Mouse (Mus musculus) thymus, postnatal 36 days (tissue): ENCODE measurements around the gene Cnpy4.

Experiments used
- DNase-seq, 2 experiments: peaks; one replicate each; pipeline ENCODE4 v3.0.0; 2022; ENCODE audit warnings: mixed read lengths in 2 of 2

Gene Cnpy4

DNA sequence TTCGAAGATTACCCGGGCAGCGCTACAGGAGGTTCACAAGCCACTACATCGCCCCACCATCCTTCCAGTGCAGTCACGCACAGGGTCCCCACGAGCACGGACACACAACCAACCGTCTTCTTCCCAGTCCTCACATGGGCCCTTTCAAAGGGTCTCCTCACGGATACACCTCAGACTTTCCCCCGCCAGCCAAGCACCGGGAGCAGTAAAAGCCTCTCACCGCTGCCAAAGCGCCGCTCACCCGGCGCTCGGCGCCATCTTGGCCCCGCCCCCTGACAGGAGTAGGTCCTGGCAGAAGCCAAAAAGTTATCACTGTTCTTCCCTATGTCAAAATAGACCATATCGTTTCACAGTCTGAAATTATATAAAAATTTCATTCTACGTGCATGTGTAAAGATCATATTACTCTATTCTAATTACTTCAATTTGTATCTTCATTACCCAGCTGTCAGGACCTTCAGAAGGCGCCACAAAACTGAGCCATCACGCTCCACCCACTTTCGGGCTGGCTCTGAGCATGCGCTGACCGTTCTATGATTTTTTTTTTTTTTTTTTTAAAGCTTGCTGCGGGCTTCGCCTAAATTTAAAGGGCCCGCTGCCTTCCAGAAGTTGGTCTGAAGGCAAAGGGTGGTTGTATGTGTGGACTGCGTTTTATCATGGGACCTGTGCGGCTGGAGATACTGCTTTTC lies at the start of gene Cnpy4, which contains the start of gene Taf6:
Gene Cnpy4, plus strand, starts transcription at position 536 of the 689 bp plus-strand sequence.
Gene Taf6, minus strand, starts transcription at position 502 of the 689 bp plus-strand sequence.
- peak; percentile 83 for DNase-seq

GRCm38 (mm10) chr5:138137935-138138549 lies 49.2 kb upstream of the Cnpy4 start:
- no peak for DNase-seq

GRCm38 (mm10) chr5:138138585-138138984 lies 48.7 kb upstream of the Cnpy4 start:
- no peak for DNase-seq

- DNase-seq = no peak
Measured at GRCm38 (mm10) chr5:138154390-138154789, 32.9 kb upstream of the Cnpy4 start.

GRCm38 (mm10) chr5:138155443-138155976 lies 31.8 kb upstream of the Cnpy4 start, which contains the start of gene Zfp113:
Gene Zfp113 (minus strand): TSS chr5:138155744.
- DNase-seq = peak; percentile 84 to 88

DNA sequence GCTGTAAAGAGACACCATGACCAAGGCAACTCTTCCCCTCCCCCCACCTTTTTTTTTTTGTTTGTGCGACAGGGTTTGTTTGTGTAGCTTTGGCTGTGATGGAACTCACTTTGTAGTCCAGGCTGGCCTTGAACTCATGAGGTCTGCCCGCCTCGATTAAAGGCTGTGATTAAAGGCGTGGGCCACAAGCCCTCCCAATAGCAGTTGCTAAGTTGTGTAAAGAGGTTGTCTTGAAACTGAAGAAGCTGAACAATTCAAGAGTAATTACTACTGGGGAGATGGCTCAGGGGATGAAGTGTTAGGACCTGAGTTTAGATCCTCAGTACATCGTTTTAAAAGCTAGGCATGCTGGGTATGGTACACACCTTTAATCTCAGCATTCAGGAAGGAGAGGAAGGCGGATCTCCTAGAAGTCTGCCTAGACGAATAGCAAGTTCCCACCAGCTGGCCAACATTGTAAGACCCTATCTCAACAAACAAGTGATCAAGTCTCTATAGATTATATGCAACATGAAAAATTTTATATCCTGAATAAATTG lies 27.0 kb upstream of the Cnpy4 start:
- DNase-seq = no peak

DNA sequence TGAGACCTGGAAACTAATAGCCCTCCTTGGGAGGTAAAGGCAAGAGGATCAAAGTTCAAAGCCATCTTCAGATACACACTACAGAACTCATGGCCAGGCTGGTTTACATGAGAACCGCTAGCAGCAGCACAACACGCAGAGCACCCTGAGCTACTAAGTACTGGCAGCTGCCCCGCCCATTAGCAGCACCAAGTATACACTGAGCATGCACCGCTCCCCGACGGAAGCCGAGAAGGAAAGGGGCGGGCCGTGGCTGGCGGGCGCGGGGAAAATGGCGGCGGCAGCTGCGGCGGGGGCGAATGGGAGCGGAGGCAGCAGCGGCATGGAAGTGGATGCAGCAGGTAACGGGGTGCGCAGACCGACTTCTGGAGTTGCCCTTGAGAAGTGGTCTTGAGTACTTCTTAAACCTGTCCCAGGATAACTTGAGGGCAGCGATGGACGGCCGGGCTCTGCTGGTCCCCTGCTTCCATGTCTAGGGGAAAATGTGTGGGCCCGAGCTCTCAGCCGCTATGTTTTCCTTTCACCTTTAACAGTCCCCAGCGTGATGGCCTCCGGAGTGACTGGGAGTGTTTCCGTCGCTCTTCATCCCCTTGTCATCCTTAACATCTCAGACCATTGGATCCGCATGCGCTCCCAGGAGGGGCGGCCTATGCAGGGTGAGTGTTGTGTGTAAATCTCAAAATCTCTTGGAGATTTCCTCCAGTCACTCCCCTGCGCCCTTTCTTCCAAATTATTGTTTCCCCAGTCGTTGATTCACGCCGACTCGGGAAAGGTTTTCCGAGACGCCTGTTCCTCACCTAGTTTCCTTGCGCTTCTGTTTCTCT lies 26.2 kb upstream of the Cnpy4 start, which contains the start of gene Cops6:
Gene Cops6, plus strand, starts transcription at position 230 of the 824 bp plus-strand sequence.
- DNase-seq = peak; percentile 94 to 95

DNA sequence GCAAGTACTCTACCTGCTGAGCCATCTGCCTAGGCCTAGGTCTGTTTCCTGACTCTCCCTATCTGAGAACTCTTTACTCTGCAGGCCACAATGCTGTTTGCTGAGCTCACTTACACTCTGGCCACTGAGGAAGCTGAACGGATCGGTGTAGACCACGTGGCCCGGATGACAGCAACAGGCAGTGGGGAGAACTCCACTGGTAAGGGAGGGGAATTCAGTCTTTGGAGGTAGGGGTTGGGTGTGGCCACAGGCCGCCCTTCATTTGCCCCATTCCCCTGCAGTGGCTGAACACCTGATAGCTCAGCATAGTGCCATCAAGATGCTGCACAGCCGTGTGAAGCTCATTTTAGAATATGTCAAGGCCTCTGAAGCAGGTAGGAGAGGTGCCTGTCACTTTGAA lies 24.2 kb upstream of the Cnpy4 start:
- no peak for DNase-seq

DNA sequence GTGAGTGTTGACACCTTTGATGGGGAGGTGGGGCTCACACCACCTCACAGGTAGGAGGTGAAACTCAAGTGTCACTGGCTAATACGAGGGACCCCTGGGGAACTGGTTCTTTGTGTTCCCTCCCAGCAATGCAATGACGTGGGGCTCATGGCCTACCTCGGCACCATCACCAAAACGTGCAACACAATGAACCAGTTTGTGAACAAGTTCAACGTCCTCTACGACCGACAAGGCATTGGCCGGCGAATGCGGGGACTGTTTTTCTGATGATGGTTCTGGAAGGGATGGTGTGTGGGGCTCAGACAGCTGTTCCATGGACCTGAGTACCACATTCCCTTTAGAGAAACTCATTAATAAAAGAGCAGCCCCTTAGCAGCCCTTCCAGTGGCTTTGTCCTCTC lies 23.7 kb upstream of the Cnpy4 start:
- DNase-seq = no peak

DNA sequence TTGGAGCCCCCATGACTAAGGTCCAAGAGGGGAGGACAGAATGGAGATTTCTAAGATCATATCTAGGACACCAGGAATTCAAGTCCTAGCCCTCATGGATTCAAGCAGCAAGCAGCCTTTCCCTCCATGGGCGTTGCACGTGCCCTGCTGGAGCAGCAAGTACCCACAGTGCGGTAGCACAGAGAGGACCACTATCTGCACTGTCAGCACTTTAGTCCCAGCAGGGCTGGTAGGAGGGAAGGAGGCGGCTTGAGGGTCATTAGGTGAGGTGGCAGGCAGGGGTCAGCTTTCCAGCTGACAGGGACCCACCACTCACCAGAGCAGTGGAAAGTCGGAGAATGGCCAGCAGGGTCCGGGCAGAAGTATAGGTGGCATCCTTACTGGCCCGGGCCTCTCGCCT lies 21.7 kb upstream of the Cnpy4 start:
- DNase-seq = no peak

DNA sequence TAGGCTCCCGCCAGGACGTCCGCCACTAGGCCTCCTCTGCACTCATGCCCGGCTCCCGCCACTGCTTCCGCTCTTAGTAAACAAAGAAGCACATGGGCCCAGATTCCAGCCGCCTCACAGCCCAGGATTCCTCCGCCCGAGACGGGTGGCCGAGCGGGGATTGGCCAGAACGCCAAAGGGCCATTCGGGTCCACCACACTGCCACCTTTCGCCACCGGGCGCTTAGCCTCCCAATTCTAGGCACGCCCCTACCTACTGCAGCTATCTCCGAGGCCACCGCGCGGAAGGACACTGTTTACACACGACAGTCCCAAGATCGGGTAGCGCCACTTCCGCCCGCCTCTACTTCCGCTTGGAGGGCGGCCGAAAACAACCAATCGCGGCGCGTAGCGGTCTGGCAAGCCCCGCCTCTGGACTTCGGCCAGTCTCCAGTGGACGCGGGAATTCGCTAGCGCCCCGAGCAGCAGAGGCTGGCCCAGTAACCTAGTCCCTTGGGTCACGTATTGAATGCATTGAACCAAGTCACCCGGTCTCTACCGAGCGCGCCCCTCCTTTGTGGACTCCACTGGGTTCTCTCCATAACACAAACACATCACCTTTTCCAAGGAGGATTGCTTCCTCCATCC lies 16.2 kb upstream of the Cnpy4 start:
- peak; percentile 91 to 92 for DNase-seq

DNA sequence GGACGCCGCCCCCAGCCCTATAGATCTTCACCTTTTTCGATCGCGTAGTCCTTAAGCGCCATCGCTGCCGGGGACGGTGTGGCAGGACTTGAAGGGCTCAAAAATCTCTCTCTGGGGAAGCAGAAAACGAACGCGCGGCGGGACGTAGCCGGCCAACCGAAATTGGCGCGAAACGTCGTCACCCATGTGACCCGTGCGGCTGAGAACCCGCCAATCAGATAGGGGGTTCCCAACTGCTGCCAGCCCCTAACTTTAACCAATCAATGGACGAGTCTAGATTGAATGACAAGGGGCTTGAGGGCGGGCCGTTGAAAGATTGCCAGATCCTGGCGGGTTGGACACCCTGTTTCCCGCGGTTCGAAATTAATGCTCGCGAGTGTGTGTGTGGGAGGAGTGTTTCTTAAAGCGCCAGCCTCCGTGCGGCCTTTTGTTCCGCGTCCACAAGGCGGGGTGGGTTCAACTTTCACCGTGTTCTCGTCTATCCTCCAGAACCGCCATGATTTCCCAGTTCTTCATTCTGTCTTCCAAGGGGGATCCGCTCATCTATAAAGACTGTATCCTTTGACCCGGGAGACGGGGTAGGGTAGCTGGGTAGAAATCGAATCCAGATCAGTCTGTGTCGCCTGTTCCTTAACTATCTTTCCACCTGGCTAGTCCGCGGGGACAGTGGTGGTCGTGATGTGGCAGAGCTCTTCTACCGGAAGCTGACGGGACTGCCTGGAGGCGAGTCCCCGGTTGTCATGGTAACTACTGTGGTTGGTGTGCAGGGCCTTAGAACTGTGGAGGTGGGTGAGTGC lies 15.4 kb upstream of the Cnpy4 start, which contains the start of the genes Ap4m1 and Mcm7:
Gene Ap4m1, plus strand, starts transcription at position 308 of the 797 bp plus-strand sequence.
Gene Mcm7, minus strand, starts transcription at position 728 of the 797 bp plus-strand sequence.
- peak; percentile 84 to 90 for DNase-seq

DNA sequence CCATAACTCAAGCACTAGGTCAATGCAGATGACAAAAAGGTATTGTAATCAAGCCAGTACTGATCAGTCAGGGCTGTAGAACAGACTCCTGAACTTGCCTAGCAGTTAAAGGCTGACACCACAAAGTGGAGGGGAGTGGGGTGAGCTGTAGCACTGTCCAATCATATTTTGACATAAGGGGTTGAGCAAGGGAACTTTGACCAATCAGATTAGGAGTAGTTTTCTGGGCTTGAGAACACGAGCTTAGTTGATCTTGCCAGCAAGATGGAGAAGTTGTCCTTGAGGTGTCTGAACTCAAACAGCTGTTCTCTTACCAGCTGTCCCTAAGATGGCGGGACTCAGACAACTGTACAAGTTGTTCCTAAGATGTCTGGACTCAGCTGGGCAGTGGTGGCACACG lies 14.1 kb upstream of the Cnpy4 start:
- no peak for DNase-seq

GRCm38 (mm10) chr5:138187661-138188306 lies 499 bp downstream of the Cnpy4 start:
- DNase-seq = peak; percentile 53 to 63

GRCm38 (mm10) chr5:138193771-138194727 lies 6.8 kb downstream of the Cnpy4 start, which contains the start of gene Mblac1:
Gene Mblac1 (plus strand): TSS chr5:138194314.
- peak; percentile 81 to 84 for DNase-seq

DNA sequence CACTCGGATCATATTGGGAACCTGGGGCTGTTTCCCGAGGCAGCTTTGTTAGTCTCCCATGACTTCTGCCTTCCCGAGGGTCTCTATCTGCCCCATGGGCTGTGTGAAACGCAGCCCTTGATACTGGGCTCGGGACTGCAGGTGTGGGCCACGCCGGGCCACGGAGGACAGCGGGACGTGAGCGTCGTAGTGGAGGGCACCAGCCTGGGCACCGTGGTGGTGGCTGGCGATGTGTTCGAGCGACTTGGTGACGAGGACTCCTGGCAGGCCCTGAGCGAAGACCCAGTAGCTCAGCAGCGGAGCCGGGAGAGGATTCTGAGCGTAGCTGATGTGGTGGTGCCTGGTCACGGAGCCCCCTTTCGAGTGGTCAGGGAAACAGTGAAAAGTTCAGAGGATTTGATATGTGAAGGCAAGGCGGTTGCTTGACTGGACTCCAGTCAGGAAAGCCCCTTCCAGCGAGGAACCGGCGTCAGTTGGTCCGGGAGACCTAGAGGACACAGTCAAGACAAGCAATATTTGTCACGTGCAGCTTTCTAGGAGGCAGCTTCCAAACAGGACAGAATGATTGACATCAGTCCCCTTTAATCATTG lies 7.6 kb downstream of the Cnpy4 start:
- no peak for DNase-seq

GRCm38 (mm10) chr5:138195463-138195862 lies 8.2 kb downstream of the Cnpy4 start:
- no peak for DNase-seq

DNA sequence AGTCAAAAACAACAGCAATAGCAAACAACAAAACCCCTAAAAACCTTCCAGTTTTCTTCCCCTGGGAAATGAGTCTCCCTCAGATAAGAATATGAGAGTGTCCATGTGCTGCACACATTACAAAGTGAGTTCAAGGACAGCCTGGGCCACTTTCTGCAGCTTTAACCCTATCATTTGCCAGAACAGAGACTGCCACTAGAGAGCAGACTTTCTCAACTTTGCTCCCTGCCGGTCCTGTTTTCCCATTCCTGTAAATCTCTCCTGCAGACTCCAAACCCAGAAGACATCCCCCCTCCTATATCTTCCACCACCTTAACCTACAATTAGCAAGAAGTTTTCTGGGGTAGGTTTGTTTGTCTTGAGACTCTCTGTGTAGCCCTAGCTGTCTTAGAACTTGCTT lies 12.3 kb downstream of the Cnpy4 start:
- DNase-seq = no peak

- DNase-seq = no peak
Measured at GRCm38 (mm10) chr5:138202086-138202485, 14.8 kb downstream of the Cnpy4 start.
